Mouse (Mus musculus) megakaryocyte, adult 5-6 weeks (primary cell): ENCODE measurements around the gene Trappc6a. TPM values are rescaled to one million over a fixed set of nuclear protein-coding genes. Genes with fewer than 3 reads are reported as not detected.
A peak's percentile ranks its signal among the peaks of the same experiment; 100 is the strongest.
"Not testable (repeated sequence)": the region's sequence is repeated elsewhere in the genome, so short reads cannot be mapped to it uniquely, and the experiment has no call there.

Experiments used
- ATAC-seq: 2 replicates; pipeline ENCODE4 v1.8.0; 2016; ENCODE audit warnings: mild to moderate bottlenecking, inconsistent platforms; ENCODE audit not compliant: poor library complexity, severe bottlenecking
- total RNA-seq, 2 experiments: library from RNA; stranded (forward) in 1 of 2; stranded (reverse) in 1 of 2; fragments of 153-499, 151-499 nt in 1 of 2; fragments of 221-1000, 200-1000 nt in 1 of 2; gene quantifications; 2 replicates each; pipeline versions ENCODE4 v1.2.3 to v1.2.4; 2015 to 2017

The Trappc6a gene
- total RNA-seq, 2 experiments from 2014 or later, result 18.0 to 27.1 TPM

- ATAC-seq, result no peak
Observed at GRCm38 (mm10) chr7:19486549-19486948, 21.6 kb upstream of the Trappc6a start.

- ATAC-seq, result no peak
Observed at GRCm38 (mm10) chr7:19489525-19489924, 18.7 kb upstream of the Trappc6a start.

GRCm38 (mm10) chr7:19491731-19492130 is 16.5 kb upstream of the Trappc6a start:
- ATAC-seq, result peak; percentile 38

- ATAC-seq, result no peak
Observed at GRCm38 (mm10) chr7:19494751-19495474, 13.3 kb upstream of the Trappc6a start.

- no peak for ATAC-seq
Observed at GRCm38 (mm10) chr7:19495521-19496213, 12.5 kb upstream of the Trappc6a start.

- ATAC-seq, result peak; percentile 72
Observed at GRCm38 (mm10) chr7:19496214-19496555, 12.0 kb upstream of the Trappc6a start.

GRCm38 (mm10) chr7:19498326-19498725 is 9.9 kb upstream of the Trappc6a start:
- ATAC-seq, result no peak

GRCm38 (mm10) chr7:19500420-19501363 is 7.5 kb upstream of the Trappc6a start:
- peak; percentile 41 for ATAC-seq

- ATAC-seq, result no peak
Observed at GRCm38 (mm10) chr7:19501658-19502057, 6.5 kb upstream of the Trappc6a start.

GRCm38 (mm10) chr7:19503481-19504068 is 4.6 kb upstream of the Trappc6a start:
- no peak for ATAC-seq

GRCm38 (mm10) chr7:19506326-19506725 is 1.9 kb upstream of the Trappc6a start:
- ATAC-seq, result no peak

GRCm38 (mm10) chr7:19506969-19507611 is 1.1 kb upstream of the Trappc6a start:
- ATAC-seq, result 0 out of 2 replicates have a peak, but pooled peaks have one; percentile 17

- no peak for ATAC-seq
Observed at GRCm38 (mm10) chr7:19507612-19507981, 598 bp upstream of the Trappc6a start.

- ATAC-seq, result 0 out of 2 replicates have a peak, but pooled peaks have one; percentile 0
Observed at GRCm38 (mm10) chr7:19508924-19509568, 851 bp downstream of the Trappc6a start.

- ATAC-seq, result no peak
Observed at GRCm38 (mm10) chr7:19509786-19510185, 1.6 kb downstream of the Trappc6a start.

- not testable (repeated sequence) for ATAC-seq
Observed at GRCm38 (mm10) chr7:19511934-19512333, 3.7 kb downstream of the Trappc6a start.

- ATAC-seq, result no peak
Observed at GRCm38 (mm10) chr7:19512353-19512752, 4.2 kb downstream of the Trappc6a start.

- peak; percentile 41 for ATAC-seq
Observed at GRCm38 (mm10) chr7:19517652-19518365, 9.6 kb downstream of the Trappc6a start, which contains the start of gene Nkpd1. TSS of gene Nkpd1 (plus strand) at chr7:19517838.

- ATAC-seq, result no peak
Observed at GRCm38 (mm10) chr7:19520032-19520431, 11.8 kb downstream of the Trappc6a start.
